Mouse (Mus musculus) liver, postnatal 0 days (tissue): ENCODE measurements around the gene Ica1l. TPM values are rescaled to one million over a fixed set of nuclear protein-coding genes. Genes with fewer than 3 reads are reported as not detected.
"Not testable (repeated sequence)": the region's sequence is repeated elsewhere in the genome, so short reads cannot be mapped to it uniquely, and the experiment has no call there.

Experiments used
- ATAC-seq: fragments of 200-750 bp; cut with Nextera tagmentation; 2 replicates; pipeline ENCODE4 v1.8.0; 2017; ENCODE audit warnings: mild to moderate bottlenecking, moderate library complexity
- DNase-seq: peaks from one replicate; pipeline ENCODE4 v3.0.0-alpha.2; 2016
- H3K27ac ChIP-seq: fragments of 300-500 bp; sonication (generic); 2 replicates; pipeline ENCODE4 v1.5.1; 2014; ENCODE audit warnings: antibody characterized with exemption, moderate library complexity, mild to moderate bottlenecking, low read depth
- H3K27me3 ChIP-seq: fragments of 300-500 bp; sonication (generic); 2 replicates; pipeline ENCODE4 v1.6.1; 2014; ENCODE audit warnings: low read length, control low read depth, mixed read lengths; ENCODE audit not compliant: insufficient read depth
- H3K36me3 ChIP-seq: fragments of 300-500 bp; sonication (generic); replicated peaks from 2 replicates; pipeline ENCODE4 v1.6.1; 2014; ENCODE audit warnings: mild to moderate bottlenecking, control low read depth, low read length, moderate library complexity, mixed read lengths; ENCODE audit not compliant: insufficient read depth
- H3K4me1 ChIP-seq: fragments of 300-500 bp; sonication (generic); 2 replicates; pipeline ENCODE4 v1.6.1; 2014; ENCODE audit warnings: antibody characterized with exemption, mild to moderate bottlenecking, control low read depth; ENCODE audit not compliant: insufficient read depth
- H3K4me2 ChIP-seq: fragments of 300-500 bp; sonication (generic); 2 replicates; pipeline ENCODE4 v1.6.1; 2014; ENCODE audit warnings: low read depth, mild to moderate bottlenecking, low read length, moderate library complexity, mixed read lengths
- H3K4me3 ChIP-seq: fragments of 300-500 bp; sonication (generic); 2 replicates; pipeline ENCODE4 v1.5.1; 2014; ENCODE audit warnings: low read depth, low read length
- H3K9ac ChIP-seq: fragments of 300-500 bp; sonication (generic); replicated peaks from 2 replicates; pipeline ENCODE4 v1.6.1; 2014; ENCODE audit warnings: mild to moderate bottlenecking, moderate library complexity
- H3K9me3 ChIP-seq: fragments of 300-500 bp; sonication (generic); 2 replicates; pipeline ENCODE4 v1.6.1; 2016; ENCODE audit warnings: mild to moderate bottlenecking, control low read depth, low read length, mixed read lengths
- CTCF ChIP-seq: sonication (generic); IDR thresholded peaks from 2 replicates; pipeline ENCODE4 v1.5.1; 2016; ENCODE audit warnings: antibody characterized with exemption, low read depth
- EP300 ChIP-seq: IDR thresholded peaks from 2 replicates; pipeline ENCODE4 v1.6.1; 2016; ENCODE audit warnings: antibody characterized with exemption, low read depth, mild to moderate bottlenecking
- WGBS: fragments of 180-500 bp; shearing (Covaris S2); extraction: QIAGEN DNeasy Blood & Tissue Kit; methylation state at CpG from one replicate; pipeline ENCODE4 v1.1.7; 2014; ENCODE audit not compliant: insufficient replicate concordance; 5-methylcytosine and 5-hydroxymethylcytosine counted together
- polyA plus RNA-seq: library from polyadenylated mRNA; unstranded; fragments of >200 nt; fragmentation: Nextera tagmentation; extraction: Ambion mirVana; gene quantifications from 2 replicates; pipeline ENCODE4 v1.2.1, GENCODE M21; 2015

Gene Ica1l
- polyA plus RNA-seq: 0.16 and 0.26 TPM in 2 replicates

- H3K9ac ChIP-seq: peak within 1 kb of the TSS; percentile 23; the same call in 1 of the 2 replicates
Observed at GRCm38 (mm10) chr1:60042796-60043469, at the start of gene Ica1l. Gene Ica1l, minus strand, starts transcription at chr1:60043184.

GRCm38 (mm10) chr1:60076411-60076810, 33.4 kb upstream of the Ica1l start:
- H3K4me2 ChIP-seq: no peak overlapping the region
- WGBS: 83% methylated on average over 6 of the region's 6 CpGs
- no peak for TF ChIP-seq EP300
- TF ChIP-seq CTCF: no peak
- DNase-seq (no peak), ATAC-seq (no peak)
- no peak overlapping the region for H3K27ac ChIP-seq
- H3K4me1 ChIP-seq: no peaks in the 10 kb centered on the region
- no peak overlapping the region for H3K4me3 ChIP-seq
- H3K36me3 ChIP-seq: peaks cover 27% of the 10 kb centered on the region
- H3K9me3 ChIP-seq: no peaks in the 10 kb centered on the region
- no peaks in the 10 kb centered on the region for H3K27me3 ChIP-seq
- no peak overlapping the region for H3K9ac ChIP-seq

More at GRCm38 (mm10) chr1:60042796-60043469, at the start of gene Ica1l:
- no peak for TF ChIP-seq CTCF
- TF ChIP-seq EP300: no peak
- Histone ChIP-seq H3K36me3 (no peaks in the 10 kb centered on the region), H3K27ac (no peak within 1 kb of the TSS), H3K9me3 (no peaks in the 10 kb centered on the region), H3K4me1 (no peaks in the 10 kb centered on the region), H3K27me3 (peaks cover 26% of the 10 kb centered on the region), H3K4me3 (peak within 1 kb of the TSS; percentile 60), H3K4me2 (peak within 1 kb of the TSS; percentile 92)
- ATAC-seq: peak; percentile 64
- DNase-seq: peak; percentile 42
- WGBS: under 1% methylated on average over 56 of the region's 99 CpGs

- Histone ChIP-seq H3K4me3 (no peak overlapping the region), H3K9ac (no peak overlapping the region), H3K36me3 (peaks cover 23% of the 10 kb centered on the region), H3K4me1 (no peaks in the 10 kb centered on the region), H3K27me3 (no peaks in the 10 kb centered on the region), H3K9me3 (no peaks in the 10 kb centered on the region), H3K27ac (no peak overlapping the region), H3K4me2 (no peak overlapping the region)
- ATAC-seq: no peak
- no peak for DNase-seq
- TF ChIP-seq EP300: no peak
- no peak for TF ChIP-seq CTCF
- WGBS: 67% methylated on average over 3 of the region's 3 CpGs
Observed at GRCm38 (mm10) chr1:60075590-60075989, 32.6 kb upstream of the Ica1l start.

- Histone ChIP-seq H3K9ac (no peak overlapping the region), H3K4me1 (no peaks in the 10 kb centered on the region), H3K27me3 (no peaks in the 10 kb centered on the region), H3K4me3 (no peak overlapping the region), H3K9me3 (no peaks in the 10 kb centered on the region), H3K27ac (no peak overlapping the region), H3K36me3 (peaks cover 18% of the 10 kb centered on the region), H3K4me2 (no peak overlapping the region)
- DNase-seq: no peak
- 69% methylated on average over 2 of the region's 2 CpGs for WGBS
- ATAC-seq: no peak
- no peak for TF ChIP-seq EP300
- TF ChIP-seq CTCF: no peak
Observed at GRCm38 (mm10) chr1:60074935-60075334, 32.0 kb upstream of the Ica1l start.

- not testable (repeated sequence) for H3K27me3 ChIP-seq, H3K36me3 ChIP-seq, H3K4me3 ChIP-seq, H3K4me1 ChIP-seq, DNase-seq, H3K9ac ChIP-seq, ATAC-seq, H3K4me2 ChIP-seq, H3K9me3 ChIP-seq
- peak overlapping the region; percentile 39 for H3K27ac ChIP-seq
Observed at GRCm38 (mm10) chr1:60070725-60071124, 27.7 kb upstream of the Ica1l start.

GRCm38 (mm10) chr1:60056310-60056709, 13.3 kb upstream of the Ica1l start:
- Histone ChIP-seq H3K4me1 (no peaks in the 10 kb centered on the region), H3K9ac (no peak overlapping the region), H3K4me2 (no peak overlapping the region), H3K36me3 (no peaks in the 10 kb centered on the region), H3K27ac (no peak overlapping the region), H3K9me3 (no peaks in the 10 kb centered on the region), H3K27me3 (no peaks in the 10 kb centered on the region), H3K4me3 (no peak overlapping the region)
- no peak for TF ChIP-seq CTCF
- no peak for TF ChIP-seq EP300
- no peak for DNase-seq
- 73% methylated on average over 3 of the region's 3 CpGs for WGBS
- ATAC-seq: no peak
